Mouse (Mus musculus): ENCODE data around the gene Adgre1. TPM values are rescaled to one million over a fixed set of nuclear protein-coding genes. Genes with fewer than 3 reads are reported as not detected.

Adgre1 gene
- polyA plus RNA-seq, 1 experiment from 2014 or later = 5.2 TPM

GRCm38 (mm10) chr17:57351107-57351506 lies 7.4 kb upstream of the Adgre1 start:
- no peak overlapping the region for H3K4me2 ChIP-seq (ENCODE audit: low read depth, low read length)
- no peak overlapping the region for H3K4me3 ChIP-seq (ENCODE audit: low read length)
- 85% methylated on average over 9 of the region's 9 CpGs for WGBS
- no peak overlapping the region for H3K27ac ChIP-seq (ENCODE audit: low read length)
- H3K36me3 ChIP-seq (ENCODE audit: control insufficient read depth, insufficient read depth, low read length) = no peaks in the 10 kb centered on the region
- no peaks in the 10 kb centered on the region for H3K27me3 ChIP-seq (ENCODE audit: control insufficient read depth, insufficient read depth, low read depth, low read length)
- H3K9ac ChIP-seq (ENCODE audit: low read length) = no peak overlapping the region
- no peak for ATAC-seq (ENCODE audit: low read depth)
- no peaks in the 10 kb centered on the region for H3K4me1 ChIP-seq (replicated peaks; ENCODE audit: control insufficient read depth, insufficient read depth, low read length)
- H3K9me3 ChIP-seq (ENCODE audit: control insufficient read depth, low read length) = no peaks in the 10 kb centered on the region

- no peaks in the 10 kb centered on the region for H3K36me3 ChIP-seq (ENCODE audit: control insufficient read depth, insufficient read depth, low read length)
- WGBS = 82% methylated on average over 11 of the region's 11 CpGs
- no peak overlapping the region for H3K4me3 ChIP-seq (ENCODE audit: low read length)
- no peaks in the 10 kb centered on the region for H3K27me3 ChIP-seq (ENCODE audit: control insufficient read depth, insufficient read depth, low read depth, low read length)
- no peaks in the 10 kb centered on the region for H3K4me1 ChIP-seq (replicated peaks; ENCODE audit: control insufficient read depth, insufficient read depth, low read length)
- H3K27ac ChIP-seq (ENCODE audit: low read length) = no peak overlapping the region
- H3K9ac ChIP-seq (ENCODE audit: low read length) = no peak overlapping the region
- ATAC-seq (ENCODE audit: low read depth) = no peak
- H3K4me2 ChIP-seq (ENCODE audit: low read depth, low read length) = no peak overlapping the region
- no peaks in the 10 kb centered on the region for H3K9me3 ChIP-seq (ENCODE audit: control insufficient read depth, low read length)
Measured at GRCm38 (mm10) chr17:57359485-57360241, 1.2 kb downstream of the Adgre1 start.

Other genes with a start within 250 kb of the Adgre1 start
- not detected in 2 replicates for gene Cd70, start 208.9 kb upstream of the Adgre1 start, polyA plus RNA-seq (2015; fragmentation: Nextera tagmentation; extraction: Ambion mirVana)
- 0.26 and 0.29 TPM in 2 replicates for gene Tnfsf14, start 164.5 kb upstream of the Adgre1 start, polyA plus RNA-seq (2015; fragmentation: Nextera tagmentation; extraction: Ambion mirVana)
- gene C3, start 130.6 kb upstream of the Adgre1 start, polyA plus RNA-seq (2015; fragmentation: Nextera tagmentation; extraction: Ambion mirVana) = 3.2 and 8.4 TPM in 2 replicates
- 41.0 and 44.2 TPM in 2 replicates for gene Gpr108, start 110.2 kb upstream of the Adgre1 start, polyA plus RNA-seq (2015; fragmentation: Nextera tagmentation; extraction: Ambion mirVana)
- 53.1 and 54.1 TPM in 2 replicates for gene Trip10, start 109.2 kb upstream of the Adgre1 start, polyA plus RNA-seq (2015; fragmentation: Nextera tagmentation; extraction: Ambion mirVana)
- 3.9 and 6.4 TPM in 2 replicates for gene Vav1, start 79.6 kb upstream of the Adgre1 start, polyA plus RNA-seq (2015; fragmentation: Nextera tagmentation; extraction: Ambion mirVana)
- not detected in 2 replicates for gene Vmn2r120, start 186.8 kb downstream of the Adgre1 start, polyA plus RNA-seq (2015; fragmentation: Nextera tagmentation; extraction: Ambion mirVana)